ENCODE assay signal across 18 mouse cellular contexts in the genomic region with DNA sequence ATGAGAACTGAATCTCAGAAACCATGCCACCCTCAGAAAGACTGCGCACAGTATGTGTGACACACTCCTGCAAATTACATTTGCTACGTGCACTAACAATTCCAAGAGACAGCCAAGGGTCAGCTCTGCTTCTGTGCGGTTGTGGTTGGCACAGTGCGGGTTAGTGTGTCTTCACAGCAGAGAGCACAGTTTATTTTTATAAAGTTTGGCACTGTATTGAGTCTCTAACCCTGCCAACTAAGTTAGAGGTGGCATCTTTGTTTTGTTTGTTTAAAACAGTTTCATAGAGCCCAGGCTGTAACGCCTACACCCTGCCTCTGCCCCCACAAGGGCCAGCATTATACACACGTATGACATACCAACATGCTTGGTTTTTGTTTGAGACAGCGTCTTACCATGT. TPM values are rescaled to one million over a fixed set of nuclear protein-coding genes. Genes with fewer than 3 reads are reported as not detected.
"Had no signal": no experiment of that assay in that cellular context is flagged by ENCODE, and none has a peak within 500 bp of the region (broad histone marks: within the 10 kb centered on the region; RNA-seq: fewer than 3 reads in every experiment).

No protein-coding gene starts in this region.

- H3K27me3 ChIP-seq: limb, embryonic 12.5 days; limb, embryonic 15.5 days; liver, embryonic 12.5 days; liver, embryonic 15.5 days; megakaryocyte, embryonic 14.5 days had no signal

- H3K27ac ChIP-seq: kidney, postnatal 0 days; limb, embryonic 12.5 days; limb, embryonic 15.5 days; liver, embryonic 12.5 days; liver, embryonic 15.5 days; stomach, postnatal 0 days had no signal

- ATAC-seq: intestine, embryonic 16.5 days; liver, embryonic 12.5 days; lung, postnatal 0 days had no signal

- H3K9me3 ChIP-seq: limb, embryonic 12.5 days; limb, embryonic 15.5 days; liver, embryonic 12.5 days; liver, embryonic 15.5 days; megakaryocyte, embryonic 14.5 days had no signal

- H3K4me2 ChIP-seq: limb, embryonic 12.5 days; limb, embryonic 15.5 days; liver, embryonic 12.5 days; liver, embryonic 15.5 days; lung, embryonic 14.5 days; midbrain, embryonic 11.5 days had no signal

- H3K9ac ChIP-seq: limb, embryonic 12.5 days; limb, embryonic 15.5 days; liver, embryonic 12.5 days; liver, embryonic 15.5 days; lung, embryonic 14.5 days had no signal

- H3K4me3 ChIP-seq: limb, embryonic 12.5 days; limb, embryonic 15.5 days; liver, embryonic 12.5 days; liver, embryonic 15.5 days; megakaryocyte, embryonic 14.5 days had no signal

- DNase-seq: kidney, adult 18-20 months; left cerebral cortex, postnatal 4 days; lung, embryonic 14.5 days; midbrain, embryonic 14.5 days; thymus, adult 2 months; thymus, postnatal 14 days; thymus, postnatal 4 days had no signal

RNA-seq across cellular contexts. Expression of gene Cdh15, which starts 53.7 kb away (rescaled TPM):
- polyA plus RNA-seq: lung, embryonic 14.5 days; small intestine, adult 2 months had no signal
